Mouse (Mus musculus): ENCODE results near the gene Arntl2.

Gene Arntl2

GRCm38 (mm10) chr6:146781566-146781965 lies 14.3 kb upstream of the Arntl2 start:
- no peak for DNase-seq (ENCODE audit: inconsistent ontology term)

- DNase-seq (ENCODE audit: inconsistent ontology term) = peak; percentile 89
These were observed 2.3 kb upstream of the Arntl2 start for GRCm38 (mm10) chr6:146793527-146793926.

- DNase-seq (ENCODE audit: inconsistent ontology term) = no peak
These were observed 510 bp upstream of the Arntl2 start for GRCm38 (mm10) chr6:146795166-146795923.

DNA sequence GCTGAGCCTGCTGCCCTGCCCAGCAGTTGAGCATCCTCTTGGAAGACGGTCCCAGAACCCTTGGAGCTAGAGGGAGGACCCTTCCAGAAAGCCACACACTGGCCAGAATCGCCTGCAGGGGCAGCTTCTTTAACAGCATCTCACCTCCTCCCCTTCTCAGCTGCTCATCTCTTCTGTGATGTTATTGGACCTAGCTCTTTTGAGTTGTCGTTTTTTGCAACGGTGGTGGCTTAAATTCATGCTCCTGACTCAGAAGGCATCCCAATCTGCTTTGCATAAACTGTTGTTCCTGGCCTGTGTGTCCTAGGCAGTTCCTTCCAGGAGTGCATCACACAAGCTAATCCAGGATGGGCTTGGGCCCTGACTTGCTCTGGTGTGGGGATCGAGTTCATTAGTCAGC lies 1.6 kb downstream of the Arntl2 start:
- DNase-seq (ENCODE audit: inconsistent ontology term) = no peak

- no peak for DNase-seq (ENCODE audit: inconsistent ontology term)
These were observed 14.1 kb downstream of the Arntl2 start for GRCm38 (mm10) chr6:146809991-146810390.

DNA sequence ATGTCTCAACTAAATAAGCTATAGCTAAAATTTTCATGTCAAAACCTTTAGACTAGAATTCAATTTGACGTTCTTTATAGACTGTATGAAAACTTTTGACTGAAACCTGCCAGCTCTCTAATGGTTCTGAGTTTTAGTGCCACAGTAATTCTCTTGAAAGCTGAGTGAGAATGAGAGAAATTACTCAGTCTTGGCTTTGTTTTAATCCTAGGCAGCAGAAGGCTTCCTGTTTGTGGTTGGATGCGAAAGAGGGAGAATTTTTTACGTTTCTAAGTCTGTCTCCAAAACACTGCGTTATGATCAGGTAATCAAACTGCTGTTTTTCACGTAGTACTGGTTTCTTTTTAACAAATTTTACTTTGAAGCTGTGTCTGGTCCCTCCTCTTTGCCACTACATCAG lies 17.2 kb downstream of the Arntl2 start:
- DNase-seq (ENCODE audit: inconsistent ontology term) = no peak

- DNase-seq (ENCODE audit: inconsistent ontology term) = no peak
These were observed 24.5 kb downstream of the Arntl2 start for GRCm38 (mm10) chr6:146820177-146820965.

DNA sequence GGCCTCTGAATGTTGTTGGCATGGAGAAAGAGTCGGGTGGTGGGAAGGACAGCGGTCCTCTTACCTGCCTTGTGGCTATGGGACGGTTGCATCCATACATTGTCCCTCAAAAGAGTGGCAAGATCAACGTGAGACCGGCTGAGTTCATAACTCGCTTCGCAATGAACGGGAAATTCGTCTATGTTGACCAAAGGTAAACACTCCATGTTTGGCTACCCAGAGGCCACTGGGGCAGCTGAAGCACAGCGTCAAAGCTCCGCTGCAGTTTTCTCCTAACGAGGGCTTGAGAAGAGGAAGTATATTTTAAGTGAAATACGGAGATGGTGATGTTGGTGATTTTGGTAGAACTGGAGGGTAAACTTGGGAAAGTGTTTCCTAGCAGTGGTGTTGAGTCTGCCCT lies 26.1 kb downstream of the Arntl2 start:
- no peak for DNase-seq (ENCODE audit: inconsistent ontology term)

- DNase-seq (ENCODE audit: inconsistent ontology term) = peak; percentile 11
These were observed 29.1 kb downstream of the Arntl2 start for GRCm38 (mm10) chr6:146824727-146825486.

DNA sequence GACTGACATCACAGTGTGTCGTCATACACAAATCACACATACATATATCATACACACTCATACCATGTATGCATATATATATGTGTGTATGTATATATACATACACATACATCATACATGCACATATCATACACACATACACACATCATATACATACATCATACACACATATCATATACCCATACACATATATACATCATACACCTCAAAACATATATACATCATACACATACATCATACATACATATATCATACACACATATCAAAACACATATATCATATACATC lies 29.6 kb downstream of the Arntl2 start:
- DNase-seq (ENCODE audit: inconsistent ontology term) = no peak

DNA sequence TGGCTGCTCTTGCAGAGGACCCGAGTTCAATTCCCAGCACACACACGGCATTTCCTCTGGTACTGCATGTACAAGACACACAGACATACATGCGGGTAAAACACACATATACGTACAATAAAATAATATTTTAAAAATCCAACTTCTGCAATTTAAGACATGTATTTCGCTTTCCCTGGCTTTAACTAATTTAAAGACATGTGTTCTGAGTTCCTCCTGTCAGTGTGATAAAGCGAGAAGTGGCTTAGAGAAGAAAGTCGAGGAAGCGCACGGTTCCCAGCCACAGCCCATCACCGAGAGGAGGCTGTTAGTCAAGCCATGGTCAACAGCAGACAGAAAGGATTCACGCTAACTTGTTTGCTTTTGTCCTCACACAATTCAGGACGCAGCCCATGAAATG lies 35.5 kb downstream of the Arntl2 start:
- no peak for DNase-seq (ENCODE audit: inconsistent ontology term)

DNA sequence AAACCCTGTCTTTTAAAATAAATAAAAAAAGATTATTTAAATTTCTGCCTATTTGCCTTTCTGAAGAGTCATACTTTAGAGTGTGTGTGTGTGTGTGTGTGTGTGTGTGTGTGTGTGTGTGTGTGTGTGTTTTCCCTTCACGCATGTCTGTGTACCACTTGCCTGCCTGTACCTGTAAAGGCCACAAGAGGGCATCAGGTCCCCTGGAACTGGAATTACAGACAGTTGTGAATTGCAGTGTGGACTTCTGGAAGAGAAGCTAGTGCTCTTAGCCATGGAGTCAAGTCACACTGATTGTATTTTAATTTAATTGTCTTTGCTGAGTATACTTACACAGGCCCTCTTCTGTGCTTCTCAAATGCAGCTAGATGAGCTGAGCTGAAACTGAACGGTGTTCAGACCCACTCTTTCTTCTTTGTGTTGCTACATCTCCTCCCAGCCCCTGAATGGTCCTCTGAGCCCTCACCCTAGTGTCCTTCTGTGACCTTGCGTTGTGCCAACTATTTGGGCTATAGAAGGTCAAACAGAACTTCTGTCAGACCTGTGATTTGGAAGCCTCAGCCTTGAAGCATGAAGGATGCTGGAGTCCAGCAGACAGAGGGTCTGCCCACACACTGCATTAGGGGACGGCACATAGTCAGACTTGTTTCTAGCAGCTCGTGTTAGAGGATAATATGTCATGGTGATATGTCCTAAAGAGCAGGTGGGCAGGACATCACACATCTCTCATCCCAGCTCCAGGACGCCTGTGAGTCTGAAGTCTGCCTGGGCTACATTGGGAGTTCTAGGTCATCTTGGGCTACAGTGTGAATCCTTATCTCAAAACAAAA lies 37.8 kb downstream of the Arntl2 start:
- DNase-seq (ENCODE audit: inconsistent ontology term) = peak; percentile 65

DNA sequence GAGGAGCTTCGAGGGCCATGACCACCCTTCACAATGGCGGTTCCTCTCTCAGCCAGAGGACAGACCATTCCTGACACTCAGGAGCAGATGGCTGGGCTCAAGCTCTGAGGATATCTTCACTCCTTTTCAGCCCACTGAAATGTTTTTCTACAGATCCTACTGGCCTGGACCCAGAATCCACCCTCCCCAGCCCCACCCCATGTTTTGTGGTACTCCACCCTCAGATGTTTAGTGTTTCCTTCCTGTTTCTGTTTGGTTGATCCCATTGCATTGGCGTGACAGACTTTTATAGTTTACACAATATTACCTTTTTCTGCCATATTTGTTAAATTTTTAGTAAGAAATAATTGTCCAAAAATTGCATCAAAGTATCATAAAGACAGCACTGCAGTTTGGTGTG lies 38.5 kb downstream of the Arntl2 start:
- DNase-seq (ENCODE audit: inconsistent ontology term) = no peak

DNA sequence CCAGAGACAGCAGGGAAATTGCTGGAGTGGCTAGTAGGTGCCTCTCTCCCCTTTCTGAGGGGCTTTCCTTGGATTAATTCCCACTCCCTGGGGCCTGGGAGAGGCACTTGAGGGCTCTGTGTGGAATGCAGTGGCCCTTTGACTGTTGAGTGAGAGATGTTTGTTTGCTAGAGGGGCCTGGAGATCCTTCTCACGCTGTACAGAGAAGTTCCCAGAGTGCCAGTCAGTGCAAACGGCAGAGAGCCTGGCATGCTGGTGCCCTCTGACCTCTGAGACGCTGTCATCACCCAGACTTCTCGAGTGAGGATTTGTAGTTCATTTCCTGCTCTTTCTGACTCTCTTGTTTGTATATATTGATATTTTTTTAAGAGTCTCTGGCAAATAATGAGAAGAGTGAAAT lies 39.9 kb downstream of the Arntl2 start:
- no peak for DNase-seq (ENCODE audit: inconsistent ontology term)

- DNase-seq (ENCODE audit: inconsistent ontology term) = no peak
These were observed 41.5 kb downstream of the Arntl2 start for GRCm38 (mm10) chr6:146837316-146837715.

GRCm38 (mm10) chr6:146838366-146838765 lies 42.5 kb downstream of the Arntl2 start:
- no peak for DNase-seq (ENCODE audit: inconsistent ontology term)

DNA sequence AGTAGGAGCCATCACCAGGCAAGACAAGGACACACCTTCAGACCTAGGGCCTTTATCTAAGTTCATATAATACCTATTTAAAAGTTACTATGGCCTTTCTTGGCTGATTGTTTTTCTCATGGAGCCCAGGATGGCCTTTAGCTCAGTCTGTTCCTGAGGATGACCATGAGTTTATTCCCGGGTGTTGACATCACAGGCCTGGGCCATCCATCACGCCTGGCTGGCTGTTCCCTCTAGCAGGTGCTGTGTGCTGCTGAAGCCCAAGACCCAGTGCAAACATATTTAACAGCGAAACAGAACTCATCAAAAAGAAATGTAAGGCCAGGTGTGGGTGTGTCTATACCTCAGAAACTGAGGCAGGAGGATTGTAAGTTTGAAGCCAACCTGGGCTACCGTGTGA lies 43.0 kb downstream of the Arntl2 start:
- DNase-seq (ENCODE audit: inconsistent ontology term) = no peak

- DNase-seq (ENCODE audit: inconsistent ontology term) = no peak
These were observed 49.0 kb downstream of the Arntl2 start for GRCm38 (mm10) chr6:146844867-146845266.

GRCm38 (mm10) chr6:146845347-146845746 lies 49.5 kb downstream of the Arntl2 start:
- no peak for DNase-seq (ENCODE audit: inconsistent ontology term)

GRCm38 (mm10) chr6:146845961-146846750 lies 50.3 kb downstream of the Arntl2 start:
- DNase-seq (ENCODE audit: inconsistent ontology term) = peak; percentile 66

- DNase-seq (ENCODE audit: inconsistent ontology term) = no peak
These were observed 51.5 kb downstream of the Arntl2 start for GRCm38 (mm10) chr6:146847402-146847801.
